8 mouse cellular contexts compared by ENCODE assay signal in the genomic region with DNA sequence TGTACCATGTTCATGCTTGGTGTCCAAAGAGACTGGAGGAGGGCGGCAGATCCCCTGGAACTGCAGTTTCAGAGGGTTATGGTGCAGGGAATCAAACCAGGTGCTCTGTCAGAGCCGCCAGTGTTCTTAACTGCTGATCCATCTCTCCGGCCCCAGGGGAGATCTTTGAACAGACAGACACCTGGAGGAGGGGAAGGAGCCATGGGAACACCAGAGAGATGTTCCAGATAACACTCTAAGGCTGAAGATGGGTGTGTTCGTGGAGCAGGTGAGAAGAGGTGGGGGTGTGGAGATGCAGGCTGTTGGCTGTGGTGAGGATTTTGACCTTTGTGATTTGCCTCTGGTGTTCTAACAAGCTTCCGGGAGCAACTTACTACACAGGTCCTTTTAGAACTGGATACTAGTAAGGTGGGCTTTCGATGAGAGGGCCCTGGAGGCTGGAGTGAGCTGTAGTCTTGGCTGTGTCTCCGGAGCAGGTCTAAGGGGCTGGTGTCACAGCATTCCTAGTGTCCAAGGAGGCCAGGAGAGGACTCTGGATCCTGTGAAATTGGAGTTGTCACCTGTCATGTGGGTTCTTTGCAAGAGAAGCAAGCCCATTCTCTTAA. TPM values are rescaled to one million over a fixed set of nuclear protein-coding genes. Genes with fewer than 3 reads are reported as not detected.
DNase-seq lines count a peak whose midpoint lies in the region; ATAC-seq and TF ChIP-seq lines count a peak whose summit lies in the region.

No protein-coding gene starts in this region.

- intact Hi-C loops in heart, postnatal 14 days (cut with DNase I), result loop anchor here (1.0 kb wide), 1 partner anchor 12 kb away; no protein-coding TSS in a partner anchor

- peaks cover 61% of the 10 kb centered on the region for H3K4me1 ChIP-seq in heart, embryonic 13.5 days
- H3K4me1 ChIP-seq in midbrain, embryonic 12.5 days, result peaks cover 57% of the 10 kb centered on the region
- peaks cover 34% of the 10 kb centered on the region for H3K4me1 ChIP-seq in midbrain, embryonic 11.5 days (ENCODE audit: control insufficient read depth, insufficient read depth, low read length)
- H3K4me1 ChIP-seq in intestine, postnatal 0 days (replicated peaks; ENCODE audit: control insufficient read depth, insufficient read depth, low read length), result no peaks in the 10 kb centered on the region
- peaks cover 38% of the 10 kb centered on the region for H3K4me1 ChIP-seq in stomach, embryonic 14.5 days (ENCODE audit: control insufficient read depth, insufficient read depth, low read length)

- H3K9me3 ChIP-seq in heart, embryonic 13.5 days, result no peaks in the 10 kb centered on the region
- H3K9me3 ChIP-seq in midbrain, embryonic 12.5 days, result no peaks in the 10 kb centered on the region
- no peaks in the 10 kb centered on the region for H3K9me3 ChIP-seq in midbrain, embryonic 11.5 days (ENCODE audit: control insufficient read depth, low read length)
- H3K9me3 ChIP-seq in intestine, postnatal 0 days (ENCODE audit: control insufficient read depth), result no peaks in the 10 kb centered on the region
- no peaks in the 10 kb centered on the region for H3K9me3 ChIP-seq in stomach, embryonic 14.5 days (ENCODE audit: control insufficient read depth, low read depth, low read length)

- no peak overlapping the region for H3K4me3 ChIP-seq in heart, embryonic 13.5 days
- H3K4me3 ChIP-seq in midbrain, embryonic 12.5 days, result no peak overlapping the region
- no peak overlapping the region for H3K4me3 ChIP-seq in midbrain, embryonic 11.5 days (ENCODE audit: low read depth, low read length)
- no peak overlapping the region for H3K4me3 ChIP-seq in intestine, postnatal 0 days (ENCODE audit: low read depth, low read length)
- H3K4me3 ChIP-seq in stomach, embryonic 14.5 days (ENCODE audit: low read depth, low read length), result no peak overlapping the region

- peak overlapping the region; percentile 47; the same call in 1 of the 2 replicates for H3K9ac ChIP-seq in heart, embryonic 13.5 days
- 0 out of 2 replicates have a peak overlapping the region, but pooled peaks have one; percentile 11 for H3K9ac ChIP-seq in midbrain, embryonic 12.5 days (replicated peaks)
- no peak overlapping the region for H3K9ac ChIP-seq in midbrain, embryonic 11.5 days (ENCODE audit: low read length)
- H3K9ac ChIP-seq in intestine, postnatal 0 days (ENCODE audit: low read depth, low read length), result no peak overlapping the region
- no peak overlapping the region for H3K9ac ChIP-seq in stomach, embryonic 14.5 days (replicated peaks; ENCODE audit: low read depth, low read length)

- peak overlapping the region; percentile 100 for H3K27ac ChIP-seq in heart, embryonic 13.5 days (replicated peaks)
- H3K27ac ChIP-seq in midbrain, embryonic 12.5 days (replicated peaks), result peak overlapping the region; percentile 49; the same call in 1 of the 2 replicates
- H3K27ac ChIP-seq in midbrain, embryonic 11.5 days (ENCODE audit: low read depth, low read length), result no peak overlapping the region
- peak overlapping the region; percentile 100 for H3K27ac ChIP-seq in intestine, postnatal 0 days (ENCODE audit: low read depth, low read length)
- H3K27ac ChIP-seq in stomach, embryonic 14.5 days (ENCODE audit: low read length), result peak overlapping the region; percentile 99

- peak overlapping the region; percentile 87 for H3K4me2 ChIP-seq in heart, embryonic 13.5 days
- H3K4me2 ChIP-seq in midbrain, embryonic 12.5 days (replicated peaks), result no peak overlapping the region
- H3K4me2 ChIP-seq in midbrain, embryonic 11.5 days, result no peak overlapping the region
- peak overlapping the region; percentile 89; the same call in 1 of the 2 replicates for H3K4me2 ChIP-seq in intestine, postnatal 0 days (replicated peaks; ENCODE audit: low read depth)
- H3K4me2 ChIP-seq in stomach, embryonic 14.5 days (replicated peaks; ENCODE audit: low read depth, low read length), result no peak overlapping the region

- H3K27me3 ChIP-seq in heart, embryonic 13.5 days (replicated peaks), result no peaks in the 10 kb centered on the region
- H3K27me3 ChIP-seq in midbrain, embryonic 12.5 days, result peaks cover 20% of the 10 kb centered on the region
- H3K27me3 ChIP-seq in midbrain, embryonic 11.5 days (ENCODE audit: control insufficient read depth, insufficient read depth, low read length), result peaks cover 8% of the 10 kb centered on the region; the same call in 1 of the 2 replicates
- no peaks in the 10 kb centered on the region for H3K27me3 ChIP-seq in intestine, postnatal 0 days (replicated peaks; ENCODE audit: control insufficient read depth, insufficient read depth, low read length)
- H3K27me3 ChIP-seq in stomach, embryonic 14.5 days (ENCODE audit: control insufficient read depth, insufficient read depth, low read length), result no peaks in the 10 kb centered on the region

- no peak for ATAC-seq in heart, embryonic 13.5 days (ENCODE audit: extremely low read depth, insufficient number of reproducible peaks, low FRiP score, low TSS enrichment)
- ATAC-seq in midbrain, embryonic 12.5 days (ENCODE audit: low FRiP score, low read depth), result no peak
- ATAC-seq in midbrain, embryonic 11.5 days (ENCODE audit: low FRiP score), result no peak
- no peak for ATAC-seq in intestine, postnatal 0 days
- ATAC-seq in stomach, embryonic 14.5 days (ENCODE audit: insufficient number of reproducible peaks, insufficient read depth, low FRiP score, low read depth), result no peak

- 78% methylated on average over 7 of the region's 7 CpGs for WGBS in heart, embryonic 13.5 days
- WGBS in midbrain, embryonic 12.5 days, result 81% methylated on average over 7 of the region's 7 CpGs
- WGBS in midbrain, embryonic 11.5 days, result 87% methylated on average over 7 of the region's 7 CpGs
- WGBS in intestine, postnatal 0 days, result 44% methylated on average over 7 of the region's 7 CpGs
- WGBS in stomach, embryonic 14.5 days, result 84% methylated on average over 7 of the region's 7 CpGs

- H3K36me3 ChIP-seq in heart, embryonic 13.5 days, result peaks cover 29% of the 10 kb centered on the region
- peaks cover 12% of the 10 kb centered on the region; the same call in 1 of the 2 replicates for H3K36me3 ChIP-seq in midbrain, embryonic 12.5 days
- H3K36me3 ChIP-seq in midbrain, embryonic 11.5 days (ENCODE audit: control insufficient read depth, insufficient read depth, low read length), result peaks cover 2% of the 10 kb centered on the region; the same call in 1 of the 2 replicates
- H3K36me3 ChIP-seq in intestine, postnatal 0 days (ENCODE audit: control insufficient read depth, insufficient read depth), result peaks cover 24% of the 10 kb centered on the region
- peaks cover 12% of the 10 kb centered on the region for H3K36me3 ChIP-seq in stomach, embryonic 14.5 days (ENCODE audit: control insufficient read depth, insufficient read depth, low read length)

- DNase-seq in heart, postnatal 14 days, result no peak
- no peak for DNase-seq in midbrain, embryonic 11.5 days (ENCODE audit: low spot score, missing footprints)
- DNase-seq in urinary bladder, postnatal 4 days (ENCODE audit: low spot score in 2 of 2), result no peak
- no peak for DNase-seq in MN1 (ENCODE audit: low spot score)

- no peak for TF ChIP-seq CTCF in intestine, postnatal 0 days (IDR thresholded peaks at IDR 0.05; ENCODE audit: low read depth)

RNA-seq across cellular contexts. Expression of a gene that starts 1.6 kb away (rescaled TPM):
- polyA plus RNA-seq in heart, embryonic 13.5 days (2015; fragmentation: Nextera tagmentation; extraction: Ambion mirVana), result 43.5 and 49.3 TPM in 2 replicates
- total RNA-seq in heart, postnatal 14 days (2021), result 10 to 100 TPM; 32.1 to 32.5 TPM
- polyA plus RNA-seq in midbrain, embryonic 12.5 days (2016; fragmentation: Nextera tagmentation; extraction: Ambion mirVana), result 71.6 and 78.6 TPM in 2 replicates
- 36.1 and 39.4 TPM in 2 replicates for polyA plus RNA-seq in midbrain, embryonic 11.5 days (2014; fragmentation: Nextera tagmentation; extraction: Ambion mirVana)
- 10.6 and 11.9 TPM in 2 replicates for polyA plus RNA-seq in intestine, postnatal 0 days (2015; fragmentation: Nextera tagmentation; extraction: Ambion mirVana)
- polyA plus RNA-seq in stomach, embryonic 14.5 days (2014; fragmentation: Nextera tagmentation; extraction: Ambion mirVana), result 63.4 and 70.7 TPM in 2 replicates

RNA-seq across cellular contexts. Expression of a gene that starts 6.1 kb away (rescaled TPM):
- 11.9 and 13.6 TPM in 2 replicates for polyA plus RNA-seq in heart, embryonic 13.5 days (2015; fragmentation: Nextera tagmentation; extraction: Ambion mirVana)
- total RNA-seq in heart, postnatal 14 days (2021), result 10 to 100 TPM; 25.7 to 27.6 TPM
- 4.9 and 5.4 TPM in 2 replicates for polyA plus RNA-seq in midbrain, embryonic 12.5 days (2016; fragmentation: Nextera tagmentation; extraction: Ambion mirVana)
- polyA plus RNA-seq in midbrain, embryonic 11.5 days (2014; fragmentation: Nextera tagmentation; extraction: Ambion mirVana), result 3.3 and 3.5 TPM in 2 replicates
- 57.3 and 61.5 TPM in 2 replicates for polyA plus RNA-seq in intestine, postnatal 0 days (2015; fragmentation: Nextera tagmentation; extraction: Ambion mirVana)
- polyA plus RNA-seq in stomach, embryonic 14.5 days (2014; fragmentation: Nextera tagmentation; extraction: Ambion mirVana), result 15.5 and 17.6 TPM in 2 replicates

RNA-seq across cellular contexts. Expression of a gene that starts 18.5 kb away (rescaled TPM):
- 49.9 and 54.2 TPM in 2 replicates for polyA plus RNA-seq in heart, embryonic 13.5 days (2015; fragmentation: Nextera tagmentation; extraction: Ambion mirVana)
- 10 to 100 TPM; 18.4 to 19.9 TPM for total RNA-seq in heart, postnatal 14 days (2021)
- polyA plus RNA-seq in midbrain, embryonic 12.5 days (2016; fragmentation: Nextera tagmentation; extraction: Ambion mirVana), result 45.3 and 46.9 TPM in 2 replicates
- 44.4 and 50.5 TPM in 2 replicates for polyA plus RNA-seq in midbrain, embryonic 11.5 days (2014; fragmentation: Nextera tagmentation; extraction: Ambion mirVana)
- 42.7 and 44.2 TPM in 2 replicates for polyA plus RNA-seq in intestine, postnatal 0 days (2015; fragmentation: Nextera tagmentation; extraction: Ambion mirVana)
- 47.1 and 51.1 TPM in 2 replicates for polyA plus RNA-seq in stomach, embryonic 14.5 days (2014; fragmentation: Nextera tagmentation; extraction: Ambion mirVana)

RNA-seq across cellular contexts. Expression of a gene that starts 18.8 kb away (rescaled TPM):
- polyA plus RNA-seq in heart, embryonic 13.5 days (2015; fragmentation: Nextera tagmentation; extraction: Ambion mirVana), result 73.4 and 75.1 TPM in 2 replicates
- total RNA-seq in heart, postnatal 14 days (2021), result 10 to 100 TPM; 46.2 to 47.7 TPM
- 83.2 and 86.0 TPM in 2 replicates for polyA plus RNA-seq in midbrain, embryonic 12.5 days (2016; fragmentation: Nextera tagmentation; extraction: Ambion mirVana)
- 72.8 and 83.8 TPM in 2 replicates for polyA plus RNA-seq in midbrain, embryonic 11.5 days (2014; fragmentation: Nextera tagmentation; extraction: Ambion mirVana)
- 54.6 and 60.6 TPM in 2 replicates for polyA plus RNA-seq in intestine, postnatal 0 days (2015; fragmentation: Nextera tagmentation; extraction: Ambion mirVana)
- polyA plus RNA-seq in stomach, embryonic 14.5 days (2014; fragmentation: Nextera tagmentation; extraction: Ambion mirVana), result 67.3 and 73.2 TPM in 2 replicates

RNA-seq across cellular contexts. Expression of a gene that starts 23.5 kb away (rescaled TPM):
- polyA plus RNA-seq in heart, embryonic 13.5 days (2015; fragmentation: Nextera tagmentation; extraction: Ambion mirVana), result 599 and 651 TPM in 2 replicates
- total RNA-seq in heart, postnatal 14 days (2021), result 100 to 1,000 TPM; 540 to 612 TPM
- polyA plus RNA-seq in midbrain, embryonic 12.5 days (2016; fragmentation: Nextera tagmentation; extraction: Ambion mirVana), result 544 and 582 TPM in 2 replicates
- polyA plus RNA-seq in midbrain, embryonic 11.5 days (2014; fragmentation: Nextera tagmentation; extraction: Ambion mirVana), result 740 and 824 TPM in 2 replicates
- 695 and 702 TPM in 2 replicates for polyA plus RNA-seq in intestine, postnatal 0 days (2015; fragmentation: Nextera tagmentation; extraction: Ambion mirVana)
- 1,258 and 1,269 TPM in 2 replicates for polyA plus RNA-seq in stomach, embryonic 14.5 days (2014; fragmentation: Nextera tagmentation; extraction: Ambion mirVana)

Comparison
In these comparisons a context has a peak if more than half of its experiments do, and no peak if none do; other contexts are left out.
1. H3K9ac ChIP-seq: peak in heart, embryonic 13.5 days (single experiment) and midbrain, embryonic 12.5 days (single experiment); none in midbrain, embryonic 11.5 days (single experiment), intestine, postnatal 0 days (single experiment) and stomach, embryonic 14.5 days (single experiment).
2. H3K4me2 ChIP-seq: peak in heart, embryonic 13.5 days (single experiment) and intestine, postnatal 0 days (single experiment); none in midbrain, embryonic 12.5 days (single experiment), midbrain, embryonic 11.5 days (single experiment) and stomach, embryonic 14.5 days (single experiment).